Mouse (Mus musculus): ENCODE data around the gene Rhox7b.
"Not testable (repeated sequence)": the region's sequence is repeated elsewhere in the genome, so short reads cannot be mapped to it uniquely, and the experiment has no call there.

The Rhox7b gene

DNA sequence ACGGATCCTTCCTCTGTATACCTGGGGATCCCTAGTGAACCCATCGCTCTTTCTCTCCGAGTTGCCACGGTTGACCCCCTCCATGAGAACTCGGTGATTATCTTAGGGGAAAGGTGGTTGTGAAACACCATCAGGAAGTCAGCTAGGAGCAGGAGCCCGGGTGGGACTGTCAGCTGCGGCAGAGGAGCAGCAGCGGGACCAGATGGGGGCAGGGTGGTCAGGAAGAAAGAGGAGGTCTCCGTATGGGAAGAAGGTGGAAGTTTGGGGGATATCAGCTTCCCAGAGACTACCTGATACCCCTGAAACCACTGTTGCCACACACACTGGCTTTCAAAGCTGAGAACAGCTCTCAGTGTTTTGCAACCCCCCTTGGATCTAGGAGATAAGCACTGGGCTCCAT lies at the start of gene Rhox7b:
Rhox7b (minus strand) TSS at position 101 of the 400 bp plus-strand sequence.
- not testable (repeated sequence) for DNase-seq (ENCODE audit: low spot score)

DNA sequence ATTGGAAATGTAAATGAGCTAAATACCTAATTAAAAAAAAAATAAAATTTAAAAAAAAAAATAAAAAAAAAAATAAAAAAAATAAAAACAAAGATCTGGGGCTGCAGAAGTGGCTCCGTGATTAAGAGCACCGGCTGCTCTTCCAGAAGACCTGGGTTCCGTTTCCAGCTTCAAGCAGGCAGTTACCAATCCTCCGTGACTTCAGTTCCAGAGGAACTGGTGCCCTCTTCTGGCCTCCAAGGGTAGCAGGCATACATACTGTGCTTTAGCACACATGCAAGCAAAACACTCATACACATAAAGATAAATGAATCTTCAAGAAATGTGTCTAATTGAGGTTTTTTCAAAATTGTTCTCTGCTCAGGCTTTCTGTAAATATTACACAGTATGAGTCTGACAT lies 19.3 kb upstream of the Rhox7b start:
- no peak for DNase-seq (ENCODE audit: low spot score)

DNA sequence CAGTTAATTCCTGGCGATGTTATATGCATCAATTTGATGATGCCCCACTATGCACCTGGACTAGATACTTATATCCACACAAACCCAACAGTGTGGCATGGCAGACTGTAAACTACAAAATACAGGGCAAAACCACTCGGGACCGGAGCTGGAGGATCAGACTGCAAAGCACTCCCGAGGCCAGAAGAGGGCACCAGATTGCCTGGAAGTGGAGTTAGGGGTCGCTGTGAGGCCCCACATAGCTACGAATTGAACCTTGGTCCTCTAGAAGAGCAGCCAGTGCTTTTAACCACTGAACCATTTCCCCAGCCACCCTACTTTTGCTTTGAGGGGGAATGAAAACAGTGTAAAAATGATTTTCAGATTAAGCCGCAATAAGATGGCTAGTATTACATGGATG lies 11.5 kb upstream of the Rhox7b start:
- DNase-seq (ENCODE audit: low spot score): no peak

DNA sequence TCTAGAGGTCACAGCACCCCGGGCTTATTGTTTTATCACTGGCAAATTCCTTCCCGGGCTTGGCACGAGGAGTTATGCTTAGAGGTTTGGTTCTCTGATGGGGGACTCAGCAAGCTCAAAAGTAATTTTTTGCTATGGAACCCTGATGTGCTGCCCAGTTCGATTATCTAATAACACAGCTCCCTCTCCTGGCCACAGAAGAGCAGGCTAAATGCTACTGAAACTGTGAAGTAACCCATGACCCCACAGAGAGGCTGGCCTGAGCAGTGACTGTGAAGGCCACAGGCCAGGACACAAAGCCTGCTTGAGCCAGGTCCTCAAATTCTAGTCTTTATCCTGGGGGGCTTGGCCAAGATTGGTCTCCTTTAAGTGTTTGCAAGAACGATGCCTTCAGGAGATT lies 6.7 kb upstream of the Rhox7b start:
- peak; percentile 3 for DNase-seq (ENCODE audit: low spot score)

DNA sequence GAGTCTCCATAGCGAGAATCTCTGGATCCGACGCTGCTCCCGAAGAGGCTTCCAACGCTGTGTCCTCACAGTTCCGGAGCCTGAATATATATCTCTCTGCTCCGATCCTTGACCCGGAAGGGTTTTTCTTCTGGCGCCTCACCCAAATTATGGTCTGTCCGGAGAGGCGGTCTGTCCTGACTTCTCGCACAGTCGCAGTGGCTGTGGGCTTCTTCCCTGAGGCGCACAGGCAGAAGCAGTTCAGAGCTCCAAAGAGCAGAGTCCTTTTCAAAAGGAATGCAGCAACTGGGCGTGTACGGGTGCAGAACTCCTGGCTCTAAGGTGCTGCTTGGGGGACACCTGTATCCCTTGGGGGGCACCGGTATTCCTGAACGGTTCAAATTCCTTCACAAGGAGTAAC lies 4.6 kb upstream of the Rhox7b start, which contains the start of gene Rhox9:
Rhox9 (minus strand) TSS at position 101 of the 400 bp plus-strand sequence.
- DNase-seq (ENCODE audit: low spot score): not testable (repeated sequence)

- no peak for DNase-seq (ENCODE audit: low spot score)
These were observed 18.2 kb downstream of the Rhox7b start, which contains the start of gene Rhox8 for GRCm38 (mm10) chrX:37878844-37879243. TSS of gene Rhox8 (minus strand) at chrX:37878944.

GRCm38 (mm10) chrX:37871641-37872040 lies 25.4 kb downstream of the Rhox7b start:
- DNase-seq (ENCODE audit: low spot score): no peak

Measured in urinary bladder, postnatal 14 days (tissue).